Mouse (Mus musculus): ENCODE data around the gene Ttc39a. TPM values are rescaled to one million over a fixed set of nuclear protein-coding genes. Genes with fewer than 3 reads are reported as not detected.

Gene Ttc39a
- polyA plus RNA-seq, 1 experiment from 2014 or later = 2.0 TPM

- 10% methylated on average over 3 of the region's 3 CpGs for WGBS
- Histone ChIP-seq H3K4me3 (peak overlapping the region; percentile 75), H3K4me1 (peaks cover 9% of the 10 kb centered on the region), H3K27ac (no peak overlapping the region), H3K9me3 (no peaks in the 10 kb centered on the region), H3K4me2 (peak overlapping the region; percentile 90), H3K27me3 (replicated peaks) (no peaks in the 10 kb centered on the region), H3K36me3 (replicated peaks) (no peaks in the 10 kb centered on the region), H3K9ac (peak overlapping the region; percentile 65)
- peak; percentile 55 for ATAC-seq (replicated peaks)
Measured at GRCm38 (mm10) chr4:109406054-109406485, 353 bp upstream of the Ttc39a start.

GRCm38 (mm10) chr4:109407176-109407520 lies 725 bp downstream of the Ttc39a start:
- Histone ChIP-seq H3K9ac (peak overlapping the region; percentile 65), H3K4me2 (peak overlapping the region; percentile 90), H3K9me3 (no peaks in the 10 kb centered on the region), H3K27me3 (replicated peaks) (no peaks in the 10 kb centered on the region), H3K36me3 (replicated peaks) (no peaks in the 10 kb centered on the region), H3K27ac (no peak overlapping the region), H3K4me1 (peaks cover 9% of the 10 kb centered on the region), H3K4me3 (peak overlapping the region; percentile 75)
- peak; percentile 58 for ATAC-seq (replicated peaks)
- WGBS = 3% methylated on average over 24 of the region's 24 CpGs

GRCm38 (mm10) chr4:109407701-109408485 lies 1.5 kb downstream of the Ttc39a start:
- ATAC-seq (replicated peaks) = 0 out of 2 replicates have a peak, but pooled peaks have one; percentile 4
- peaks cover 9% of the 10 kb centered on the region for H3K4me1 ChIP-seq
- H3K4me3 ChIP-seq = peak overlapping the region; percentile 75; the same call in 1 of the 2 replicates
- no peak overlapping the region for H3K27ac ChIP-seq
- H3K4me2 ChIP-seq = peak overlapping the region; percentile 90
- H3K9me3 ChIP-seq = no peaks in the 10 kb centered on the region
- no peak overlapping the region for H3K9ac ChIP-seq
- WGBS = 84% methylated on average over 9 of the region's 9 CpGs
- H3K27me3 ChIP-seq (replicated peaks) = no peaks in the 10 kb centered on the region
- H3K36me3 ChIP-seq (replicated peaks) = no peaks in the 10 kb centered on the region

- Histone ChIP-seq H3K9ac (no peak overlapping the region), H3K27me3 (replicated peaks) (no peaks in the 10 kb centered on the region), H3K4me1 (peaks cover 7% of the 10 kb centered on the region), H3K4me2 (no peak overlapping the region), H3K36me3 (replicated peaks) (no peaks in the 10 kb centered on the region), H3K4me3 (no peak overlapping the region), H3K27ac (no peak overlapping the region), H3K9me3 (no peaks in the 10 kb centered on the region)
- whole genome bisulfite sequencing = 76% methylated on average over 9 of the region's 9 CpGs
- no peak for ATAC-seq (replicated peaks)
Measured at GRCm38 (mm10) chr4:109410681-109411376, 4.4 kb downstream of the Ttc39a start.

GRCm38 (mm10) chr4:109411377-109411967 lies 5.0 kb downstream of the Ttc39a start:
- Histone ChIP-seq H3K9me3 (no peaks in the 10 kb centered on the region), H3K4me2 (no peak overlapping the region), H3K27ac (no peak overlapping the region), H3K4me1 (peaks cover under 1% of the 10 kb centered on the region; the same call in 1 of the 2 replicates), H3K27me3 (replicated peaks) (no peaks in the 10 kb centered on the region), H3K9ac (no peak overlapping the region), H3K36me3 (replicated peaks) (no peaks in the 10 kb centered on the region), H3K4me3 (no peak overlapping the region)
- 86% methylated on average over 6 of the region's 6 CpGs for WGBS
- ATAC-seq (replicated peaks) = no peak

- Histone ChIP-seq H3K9me3 (no peaks in the 10 kb centered on the region), H3K9ac (no peak overlapping the region), H3K27ac (no peak overlapping the region), H3K4me2 (no peak overlapping the region), H3K4me3 (no peak overlapping the region), H3K4me1 (no peaks in the 10 kb centered on the region), H3K27me3 (replicated peaks) (no peaks in the 10 kb centered on the region), H3K36me3 (replicated peaks) (no peaks in the 10 kb centered on the region)
- 90% methylated on average over 5 of the region's 5 CpGs for WGBS
- ATAC-seq (replicated peaks) = no peak
Measured at GRCm38 (mm10) chr4:109412233-109412632, 5.8 kb downstream of the Ttc39a start.

GRCm38 (mm10) chr4:109417998-109418397 lies 11.6 kb downstream of the Ttc39a start:
- ATAC-seq (replicated peaks) = no peak
- Histone ChIP-seq H3K27ac (no peak overlapping the region), H3K36me3 (replicated peaks) (no peaks in the 10 kb centered on the region), H3K9ac (no peak overlapping the region), H3K9me3 (no peaks in the 10 kb centered on the region), H3K4me1 (no peaks in the 10 kb centered on the region), H3K27me3 (replicated peaks) (no peaks in the 10 kb centered on the region), H3K4me2 (no peak overlapping the region), H3K4me3 (no peak overlapping the region)
- 91% methylated on average over 1 of the region's 1 CpGs for WGBS

GRCm38 (mm10) chr4:109419017-109419416 lies 12.6 kb downstream of the Ttc39a start:
- H3K9me3 ChIP-seq = no peaks in the 10 kb centered on the region
- WGBS = 18% methylated on average over 3 of the region's 3 CpGs
- H3K4me1 ChIP-seq = no peaks in the 10 kb centered on the region
- ATAC-seq (replicated peaks) = no peak
- H3K4me2 ChIP-seq = no peak overlapping the region
- H3K36me3 ChIP-seq (replicated peaks) = no peaks in the 10 kb centered on the region
- no peak overlapping the region for H3K4me3 ChIP-seq
- no peaks in the 10 kb centered on the region for H3K27me3 ChIP-seq (replicated peaks)
- H3K9ac ChIP-seq = no peak overlapping the region
- H3K27ac ChIP-seq = no peak overlapping the region

GRCm38 (mm10) chr4:109419563-109419962 lies 13.1 kb downstream of the Ttc39a start:
- Histone ChIP-seq H3K9ac (no peak overlapping the region), H3K27ac (no peak overlapping the region), H3K36me3 (replicated peaks) (no peaks in the 10 kb centered on the region), H3K4me1 (no peaks in the 10 kb centered on the region), H3K9me3 (no peaks in the 10 kb centered on the region), H3K27me3 (replicated peaks) (no peaks in the 10 kb centered on the region), H3K4me2 (no peak overlapping the region), H3K4me3 (no peak overlapping the region)
- 87% methylated on average over 4 of the region's 4 CpGs for WGBS
- no peak for ATAC-seq (replicated peaks)

GRCm38 (mm10) chr4:109420138-109420795 lies 13.8 kb downstream of the Ttc39a start:
- 78% methylated on average over 8 of the region's 8 CpGs for WGBS
- 0 out of 2 replicates have a peak, but pooled peaks have one; percentile 37 for ATAC-seq (replicated peaks)
- no peak overlapping the region for H3K4me3 ChIP-seq
- no peak overlapping the region for H3K9ac ChIP-seq
- H3K4me1 ChIP-seq = no peaks in the 10 kb centered on the region
- H3K27me3 ChIP-seq (replicated peaks) = no peaks in the 10 kb centered on the region
- no peak overlapping the region for H3K27ac ChIP-seq
- no peaks in the 10 kb centered on the region for H3K36me3 ChIP-seq (replicated peaks)
- no peak overlapping the region for H3K4me2 ChIP-seq
- H3K9me3 ChIP-seq = no peaks in the 10 kb centered on the region

- Histone ChIP-seq H3K27me3 (replicated peaks) (no peaks in the 10 kb centered on the region), H3K9me3 (no peaks in the 10 kb centered on the region), H3K4me2 (no peak overlapping the region), H3K4me3 (no peak overlapping the region), H3K4me1 (no peaks in the 10 kb centered on the region), H3K36me3 (replicated peaks) (no peaks in the 10 kb centered on the region), H3K9ac (no peak overlapping the region), H3K27ac (no peak overlapping the region)
- 87% methylated on average over 7 of the region's 7 CpGs for WGBS
- no peak for ATAC-seq (replicated peaks)
Measured at GRCm38 (mm10) chr4:109421608-109422007, 15.2 kb downstream of the Ttc39a start.

- Histone ChIP-seq H3K36me3 (replicated peaks) (no peaks in the 10 kb centered on the region), H3K4me1 (no peaks in the 10 kb centered on the region), H3K27me3 (replicated peaks) (no peaks in the 10 kb centered on the region), H3K4me2 (no peak overlapping the region), H3K9me3 (no peaks in the 10 kb centered on the region), H3K27ac (no peak overlapping the region), H3K9ac (no peak overlapping the region), H3K4me3 (no peak overlapping the region)
- 75% methylated on average over 6 of the region's 6 CpGs for WGBS
- no peak for ATAC-seq (replicated peaks)
Measured at GRCm38 (mm10) chr4:109422436-109422835, 16.0 kb downstream of the Ttc39a start.
